16 mouse cellular contexts compared by ENCODE assay signal in the genomic region with DNA sequence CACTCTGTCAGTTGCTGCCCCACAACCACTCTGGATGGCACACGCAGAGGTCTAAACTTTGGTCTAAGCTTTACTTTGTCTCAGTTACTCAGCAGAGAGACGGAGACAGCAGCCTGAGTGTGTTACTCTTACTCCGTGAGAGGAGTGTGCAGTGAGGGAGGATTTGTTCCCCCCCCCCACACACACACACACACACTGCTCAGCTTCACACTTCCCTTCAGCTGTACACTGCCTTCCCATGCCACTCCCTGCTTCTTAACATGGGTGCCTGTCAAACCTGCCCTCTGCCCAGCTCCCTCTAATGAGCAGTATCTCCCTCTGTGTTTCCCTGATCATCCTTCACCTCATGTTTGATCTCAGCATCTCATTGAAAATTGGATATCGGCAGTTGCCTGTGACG.
"Had no signal": no experiment of that assay in that cellular context is flagged by ENCODE, and none has a peak within 500 bp of the region (broad histone marks: within the 10 kb centered on the region; RNA-seq: fewer than 3 reads in every experiment).

No protein-coding gene starts in this region.

- DNase-seq: kidney, adult 2 months; kidney, postnatal 25 days; lung, embryonic 14.5 days; lung, postnatal 10 days; lung, postnatal 4 days; retina, postnatal 1 day; right cerebral cortex, postnatal 4 days; spleen, adult 18-20 months; thymus, adult 18-20 months; thymus, postnatal 14 days had no signal

- H3K4me1 ChIP-seq: limb, embryonic 15.5 days; megakaryocyte, embryonic 14.5 days had no signal

- H3K36me3 ChIP-seq: kidney, embryonic 15.5 days; limb, embryonic 15.5 days; liver, embryonic 12.5 days had no signal

- H3K9me3 ChIP-seq: kidney, embryonic 15.5 days; limb, embryonic 15.5 days; liver, embryonic 12.5 days had no signal

- H3K4me2 ChIP-seq: kidney, embryonic 15.5 days; limb, embryonic 15.5 days; liver, embryonic 12.5 days; lung, embryonic 14.5 days had no signal

- H3K27me3 ChIP-seq: kidney, embryonic 15.5 days; limb, embryonic 15.5 days; liver, embryonic 12.5 days; megakaryocyte, embryonic 14.5 days had no signal

- H3K4me3 ChIP-seq: kidney, embryonic 15.5 days; left cerebral cortex, adult 2 months; limb, embryonic 15.5 days; liver, embryonic 12.5 days; megakaryocyte, embryonic 14.5 days had no signal

- ATAC-seq: intestine, embryonic 16.5 days; liver, embryonic 12.5 days had no signal

- H3K27ac ChIP-seq: kidney, embryonic 15.5 days; left cerebral cortex, adult 2 months; limb, embryonic 15.5 days had no signal

- H3K9ac ChIP-seq: kidney, embryonic 15.5 days; limb, embryonic 15.5 days; liver, embryonic 12.5 days; lung, embryonic 14.5 days had no signal
